Mouse (Mus musculus) small intestine, adult 2 months (tissue): ENCODE data around the gene Gm9747. TPM values are rescaled to one million over a fixed set of nuclear protein-coding genes. Genes with fewer than 3 reads are reported as not detected.

Source experiments
- H3K27ac ChIP-seq: fragments of 200-500 bp; 2 replicates; pipeline ENCODE4 v1.5.1; 2012; ENCODE audit warnings: low read depth, low read length, control low read depth, inconsistent platforms; ENCODE audit not compliant: insufficient read depth
- H3K27me3 ChIP-seq: fragments of 200-500 bp; 2 replicates; pipeline ENCODE4 v1.6.1; 2012; ENCODE audit warnings: mild to moderate bottlenecking, moderate library complexity, low read length, inconsistent platforms; ENCODE audit not compliant: control insufficient read depth, insufficient read depth
- H3K36me3 ChIP-seq: fragments of 200-500 bp; 2 replicates; pipeline ENCODE4 v1.6.1; 2012; ENCODE audit warnings: mild to moderate bottlenecking, low read length, control low read depth, inconsistent platforms; ENCODE audit not compliant: control insufficient read depth, insufficient read depth
- H3K4me1 ChIP-seq: fragments of 200-500 bp; 2 replicates; pipeline ENCODE4 v1.6.1; 2012; ENCODE audit warnings: low read length, inconsistent platforms, mixed read lengths; ENCODE audit not compliant: control insufficient read depth, insufficient read depth, insufficient read length
- H3K4me3 ChIP-seq: fragments of 200-500 bp; 2 replicates; pipeline ENCODE4 v1.5.1; 2012; ENCODE audit warnings: low read depth, mild to moderate bottlenecking, control low read depth, inconsistent platforms, low read length, moderate library complexity
- CTCF ChIP-seq: fragments of 200-500 bp; IDR thresholded peaks from 2 replicates; pipeline ENCODE4 v1.5.1; 2012; ENCODE audit warnings: low read depth, mild to moderate bottlenecking, control low read depth, inconsistent platforms, low read length, moderate library complexity, mixed read lengths; ENCODE audit not compliant: insufficient replicate concordance, insufficient read length; ENCODE audit errors: extremely low read depth
- POLR2A ChIP-seq: fragments of 200-500 bp; IDR thresholded peaks from 2 replicates; pipeline ENCODE4 v1.6.1; 2012; ENCODE audit warnings: low read depth, mild to moderate bottlenecking, control low read depth, inconsistent platforms, low read length, moderate library complexity
- WGBS: fragments of 180-500 bp; shearing (Covaris S2); methylation state at CpG from one replicate; pipeline ENCODE4 v1.1.7; 2018; 5-methylcytosine and 5-hydroxymethylcytosine counted together
- polyA plus RNA-seq: library from polyadenylated mRNA; depleted of rRNA; stranded (reverse); fragments of >200 nt; gene quantifications from 2 replicates; pipeline ENCODE4 v1.2.3, GENCODE M21; 2012

Gene Gm9747
- polyA plus RNA-seq, 1 experiment, result not detected

- Histone ChIP-seq H3K36me3 (no peaks in the 10 kb centered on the region), H3K4me1 (no peaks in the 10 kb centered on the region), H3K4me3 (no peak overlapping the region), H3K27ac (no peak overlapping the region), H3K27me3 (no peaks in the 10 kb centered on the region)
- WGBS, result 71% methylated on average over 5 of the region's 5 CpGs
- no peak for TF ChIP-seq POLR2A
- no peak for TF ChIP-seq CTCF
These were observed 24.5 kb downstream of the Gm9747 start for GRCm38 (mm10) chr1:82257457-82257856.

- Histone ChIP-seq H3K4me1 (no peaks in the 10 kb centered on the region), H3K4me3 (no peak overlapping the region), H3K27me3 (no peaks in the 10 kb centered on the region), H3K36me3 (no peaks in the 10 kb centered on the region), H3K27ac (no peak overlapping the region)
- TF ChIP-seq CTCF, result no peak
- 67% methylated on average over 7 of the region's 7 CpGs for WGBS
These were observed 25.4 kb downstream of the Gm9747 start for GRCm38 (mm10) chr1:82258331-82258730.

GRCm38 (mm10) chr1:82260055-82260454 lies 27.1 kb downstream of the Gm9747 start:
- no peaks in the 10 kb centered on the region for H3K4me1 ChIP-seq

GRCm38 (mm10) chr1:82261053-82261618 lies 28.2 kb downstream of the Gm9747 start:
- H3K4me3 ChIP-seq, result no peak overlapping the region
- H3K4me1 ChIP-seq, result no peaks in the 10 kb centered on the region
- TF ChIP-seq CTCF (no peak), POLR2A (no peak)
- no peak overlapping the region for H3K27ac ChIP-seq
- 71% methylated on average over 9 of the region's 9 CpGs for WGBS
- H3K36me3 ChIP-seq, result no peaks in the 10 kb centered on the region
- no peaks in the 10 kb centered on the region for H3K27me3 ChIP-seq

More at GRCm38 (mm10) chr1:82260055-82260454, 27.1 kb downstream of the Gm9747 start:
- no peak overlapping the region for H3K4me3 ChIP-seq
- no peaks in the 10 kb centered on the region for H3K36me3 ChIP-seq
- WGBS, result 67% methylated on average over 3 of the region's 3 CpGs
- no peak overlapping the region for H3K27ac ChIP-seq
- H3K27me3 ChIP-seq, result no peaks in the 10 kb centered on the region
- TF ChIP-seq POLR2A, result no peak
- TF ChIP-seq CTCF, result no peak

- 77% methylated on average over 5 of the region's 5 CpGs for WGBS
- Histone ChIP-seq H3K27me3 (no peaks in the 10 kb centered on the region), H3K36me3 (no peaks in the 10 kb centered on the region), H3K4me1 (no peaks in the 10 kb centered on the region), H3K4me3 (no peak overlapping the region), H3K27ac (no peak overlapping the region)
- TF ChIP-seq POLR2A (no peak), CTCF (no peak)
These were observed 28.7 kb downstream of the Gm9747 start for GRCm38 (mm10) chr1:82261638-82262037.

GRCm38 (mm10) chr1:82262331-82262730 lies 29.4 kb downstream of the Gm9747 start:
- WGBS, result 95% methylated on average over 1 of the region's 1 CpGs
- H3K27ac ChIP-seq, result no peak overlapping the region

GRCm38 (mm10) chr1:82267547-82267946 lies 34.6 kb downstream of the Gm9747 start:
- Histone ChIP-seq H3K36me3 (no peaks in the 10 kb centered on the region), H3K4me3 (no peak overlapping the region), H3K4me1 (no peaks in the 10 kb centered on the region), H3K27ac (no peak overlapping the region), H3K27me3 (no peaks in the 10 kb centered on the region)
- WGBS, result 67% methylated on average over 4 of the region's 4 CpGs
- TF ChIP-seq POLR2A (no peak), CTCF (no peak)

More at GRCm38 (mm10) chr1:82262331-82262730, 29.4 kb downstream of the Gm9747 start:
- Histone ChIP-seq H3K4me3 (no peak overlapping the region), H3K27me3 (no peaks in the 10 kb centered on the region), H3K4me1 (no peaks in the 10 kb centered on the region), H3K36me3 (no peaks in the 10 kb centered on the region)
- TF ChIP-seq POLR2A (no peak), CTCF (no peak)
